Mouse (Mus musculus): Measurements from ENCODE around the gene Arid5b.

Gene Arid5b

GRCm38 (mm10) chr10:68278632-68279361 lies at the start of gene Arid5b:
Gene Arid5b (minus strand): TSS chr10:68278740.
- DNase-seq (ENCODE audit: low read depth in 1 of 2, low spot score in 2 of 2): no peak

GRCm38 (mm10) chr10:68325378-68325777 lies 46.8 kb upstream of the Arid5b start:
- DNase-seq (ENCODE audit: low read depth in 1 of 2, low spot score in 2 of 2): no peak

GRCm38 (mm10) chr10:68324061-68324460 lies 45.5 kb upstream of the Arid5b start:
- no peak for DNase-seq (ENCODE audit: low read depth in 1 of 2, low spot score in 2 of 2)

GRCm38 (mm10) chr10:68323167-68323566 lies 44.6 kb upstream of the Arid5b start:
- DNase-seq (ENCODE audit: low read depth in 1 of 2, low spot score in 2 of 2): no peak

- DNase-seq (ENCODE audit: low read depth in 1 of 2, low spot score in 2 of 2): no peak
Observed at GRCm38 (mm10) chr10:68320986-68321385, 42.4 kb upstream of the Arid5b start.

- DNase-seq (ENCODE audit: low read depth in 1 of 2, low spot score in 2 of 2): no peak
Observed at GRCm38 (mm10) chr10:68320496-68320895, 42.0 kb upstream of the Arid5b start.

GRCm38 (mm10) chr10:68319438-68319837 lies 40.9 kb upstream of the Arid5b start:
- no peak for DNase-seq (ENCODE audit: low read depth in 1 of 2, low spot score in 2 of 2)

- no peak for DNase-seq (ENCODE audit: low read depth in 1 of 2, low spot score in 2 of 2)
Observed at GRCm38 (mm10) chr10:68318438-68318979, 40.0 kb upstream of the Arid5b start.

- no peak for DNase-seq (ENCODE audit: low read depth in 1 of 2, low spot score in 2 of 2)
Observed at GRCm38 (mm10) chr10:68312734-68313133, 34.2 kb upstream of the Arid5b start.

GRCm38 (mm10) chr10:68301013-68301412 lies 22.5 kb upstream of the Arid5b start:
- DNase-seq (ENCODE audit: low read depth in 1 of 2, low spot score in 2 of 2): no peak

GRCm38 (mm10) chr10:68289465-68289864 lies 10.9 kb upstream of the Arid5b start:
- no peak for DNase-seq (ENCODE audit: low read depth in 1 of 2, low spot score in 2 of 2)

- peak; percentile 59 to 65 for DNase-seq (ENCODE audit: low read depth in 1 of 2, low spot score in 2 of 2)
Observed at GRCm38 (mm10) chr10:68282466-68283391, 4.2 kb upstream of the Arid5b start.

GRCm38 (mm10) chr10:68281775-68282106 lies 3.2 kb upstream of the Arid5b start:
- DNase-seq (ENCODE audit: low read depth in 1 of 2, low spot score in 2 of 2): no peak

- no peak for DNase-seq (ENCODE audit: low read depth in 1 of 2, low spot score in 2 of 2)
Observed at GRCm38 (mm10) chr10:68281076-68281774, 2.7 kb upstream of the Arid5b start.

- peak in 1 of 2 experiments; percentile 52 for DNase-seq (ENCODE audit: low read depth in 1 of 2, low spot score in 2 of 2)
Observed at GRCm38 (mm10) chr10:68279516-68280501, 1.3 kb upstream of the Arid5b start.

GRCm38 (mm10) chr10:68277671-68278151 lies 829 bp downstream of the Arid5b start:
- no peak for DNase-seq (ENCODE audit: low read depth in 1 of 2, low spot score in 2 of 2)

- peak in 1 of 2 experiments; percentile 34 for DNase-seq (ENCODE audit: low read depth in 1 of 2, low spot score in 2 of 2)
Observed at GRCm38 (mm10) chr10:68276976-68277441, 1.5 kb downstream of the Arid5b start.

GRCm38 (mm10) chr10:68276350-68276975 lies 2.1 kb downstream of the Arid5b start:
- peak in 1 of 2 experiments; percentile 45 for DNase-seq (ENCODE audit: low read depth in 1 of 2, low spot score in 2 of 2)
